9 mouse cellular contexts compared by ENCODE assay signal in the genomic region with DNA sequence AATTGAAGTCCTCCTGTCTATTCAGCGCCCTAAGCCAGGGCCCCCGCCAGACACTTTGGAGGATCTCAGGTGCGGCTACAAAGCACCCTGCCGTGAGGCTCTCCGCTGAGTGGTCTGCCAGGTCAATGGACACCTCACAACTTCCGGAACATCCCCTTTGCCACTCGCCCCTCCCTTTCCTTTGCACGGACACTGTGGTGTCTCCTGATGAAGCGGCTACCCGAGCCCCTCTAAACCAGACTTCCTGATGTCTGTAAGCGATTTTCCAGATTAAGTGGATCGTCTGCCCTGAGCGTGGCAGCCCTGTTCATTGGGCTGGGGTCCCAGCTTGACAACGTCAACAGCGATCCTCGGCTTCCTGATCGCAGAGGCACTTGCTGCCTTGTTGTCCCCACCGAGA. TPM values are rescaled to one million over a fixed set of nuclear protein-coding genes. Genes with fewer than 3 reads are reported as not detected.
A peak's percentile ranks its signal among the peaks of the same experiment; 100 is the strongest.
DNase-seq lines count a peak whose midpoint lies in the region; ATAC-seq and TF ChIP-seq lines count a peak whose summit lies in the region.
"Had no signal": no experiment of that assay in that cellular context is flagged by ENCODE, and none has a peak within 500 bp of the region (broad histone marks: within the 10 kb centered on the region; RNA-seq: fewer than 3 reads in every experiment).

No protein-coding gene starts in this region.

- DNase-seq in lung, postnatal 0 days (ENCODE audit: low spot score): no peak
- no peak for DNase-seq in lung, adult 2 months
- no peak for DNase-seq in urinary bladder, adult 18-20 months (ENCODE audit: low spot score in 2 of 2)
- DNase-seq in cerebellum, adult 8-10 months: no peak
- no peak for DNase-seq in ovary, adult 18-20 months (ENCODE audit: low spot score)
- DNase-seq: thymus, postnatal 14 days had no signal

- WGBS in lung, postnatal 0 days: 8% methylated on average over 18 of the region's 18 CpGs
- WGBS in lung, adult 2 months: 8% methylated on average over 18 of the region's 18 CpGs
- 16% methylated on average over 18 of the region's 18 CpGs for WGBS in forebrain, embryonic 16.5 days
- WGBS in liver, embryonic 15.5 days (ENCODE audit: insufficient replicate concordance): 5% methylated on average over 18 of the region's 18 CpGs
- WGBS in stomach, embryonic 15.5 days: 13% methylated on average over 18 of the region's 18 CpGs

- no peak overlapping the region for H3K4me3 ChIP-seq in lung, postnatal 0 days (ENCODE audit: low read depth, low read length)
- no peak overlapping the region for H3K4me3 ChIP-seq in lung, adult 2 months (replicated peaks; ENCODE audit: extremely low read depth, low read depth, low read length)
- H3K4me3 ChIP-seq in forebrain, embryonic 16.5 days (replicated peaks; ENCODE audit: low read length): no peak overlapping the region
- H3K4me3 ChIP-seq in liver, embryonic 15.5 days (replicated peaks): no peak overlapping the region; the same call in 1 of the 2 replicates
- peak overlapping the region; percentile 12; the same call in 1 of the 2 replicates for H3K4me3 ChIP-seq in stomach, embryonic 15.5 days (replicated peaks)

- no peaks in the 10 kb centered on the region for H3K4me1 ChIP-seq in lung, postnatal 0 days (ENCODE audit: insufficient read depth, low read depth, low read length)
- H3K4me1 ChIP-seq in lung, adult 2 months (ENCODE audit: control insufficient read depth, insufficient read depth, low read length): no peaks in the 10 kb centered on the region
- H3K4me1 ChIP-seq in forebrain, embryonic 16.5 days (replicated peaks; ENCODE audit: control insufficient read depth, insufficient read depth, low read length): peaks cover 24% of the 10 kb centered on the region
- H3K4me1 ChIP-seq in liver, embryonic 15.5 days (replicated peaks): peaks cover 12% of the 10 kb centered on the region
- H3K4me1 ChIP-seq in stomach, embryonic 15.5 days: peaks cover 4% of the 10 kb centered on the region; the same call in 1 of the 2 replicates

- TF ChIP-seq EP300 in lung, postnatal 0 days (IDR thresholded peaks at IDR 0.05): no peak

- H3K27ac ChIP-seq in lung, postnatal 0 days (ENCODE audit: low read length): no peak overlapping the region
- H3K27ac ChIP-seq in forebrain, embryonic 16.5 days (ENCODE audit: low read length): no peak overlapping the region
- H3K27ac ChIP-seq in liver, embryonic 15.5 days (replicated peaks): no peak overlapping the region
- no peak overlapping the region for H3K27ac ChIP-seq in stomach, embryonic 15.5 days

- no peak for TF ChIP-seq POLR2A in lung, adult 2 months (IDR thresholded peaks at IDR 0.05; ENCODE audit: borderline replicate concordance, extremely low read depth, low read depth, low read length)

- no peaks in the 10 kb centered on the region for H3K9me3 ChIP-seq in lung, postnatal 0 days (ENCODE audit: low read length)
- H3K9me3 ChIP-seq in forebrain, embryonic 16.5 days (ENCODE audit: control insufficient read depth, low read length): peaks cover 4% of the 10 kb centered on the region; the same call in 1 of the 2 replicates
- no peaks in the 10 kb centered on the region for H3K9me3 ChIP-seq in liver, embryonic 15.5 days (replicated peaks)
- H3K9me3 ChIP-seq in stomach, embryonic 15.5 days: no peaks in the 10 kb centered on the region

- H3K27me3 ChIP-seq in lung, postnatal 0 days (replicated peaks; ENCODE audit: insufficient read depth, low read length): no peaks in the 10 kb centered on the region
- H3K27me3 ChIP-seq in forebrain, embryonic 16.5 days (replicated peaks; ENCODE audit: control insufficient read depth, insufficient read depth, low read length): no peaks in the 10 kb centered on the region
- H3K27me3 ChIP-seq in liver, embryonic 15.5 days: peaks cover 70% of the 10 kb centered on the region
- H3K27me3 ChIP-seq in stomach, embryonic 15.5 days (replicated peaks): no peaks in the 10 kb centered on the region

- H3K36me3 ChIP-seq in lung, postnatal 0 days (ENCODE audit: insufficient read depth, low read length): no peaks in the 10 kb centered on the region
- no peaks in the 10 kb centered on the region for H3K36me3 ChIP-seq in forebrain, embryonic 16.5 days (ENCODE audit: control insufficient read depth, insufficient read depth)
- no peaks in the 10 kb centered on the region for H3K36me3 ChIP-seq in liver, embryonic 15.5 days (replicated peaks)
- no peaks in the 10 kb centered on the region for H3K36me3 ChIP-seq in stomach, embryonic 15.5 days

- TF ChIP-seq CTCF in lung, postnatal 0 days (IDR thresholded peaks at IDR 0.05): no peak
- TF ChIP-seq CTCF in lung, adult 2 months (IDR thresholded peaks at IDR 0.05; ENCODE audit: insufficient read depth, low read length): no peak

- peak overlapping the region; percentile 39 for H3K4me2 ChIP-seq in lung, postnatal 0 days (replicated peaks; ENCODE audit: low read depth, low read length)
- peak overlapping the region; percentile 22 for H3K4me2 ChIP-seq in forebrain, embryonic 16.5 days (ENCODE audit: low read length)
- H3K4me2 ChIP-seq in liver, embryonic 15.5 days: peak overlapping the region; percentile 40
- H3K4me2 ChIP-seq in stomach, embryonic 15.5 days: peak overlapping the region; percentile 42

- no peak for ATAC-seq in lung, postnatal 0 days
- ATAC-seq in forebrain, embryonic 16.5 days: no peak
- no peak for ATAC-seq in liver, embryonic 15.5 days (ENCODE audit: insufficient read depth)
- ATAC-seq in stomach, embryonic 15.5 days (ENCODE audit: insufficient read depth, low FRiP score, low read depth): no peak

- H3K9ac ChIP-seq in lung, postnatal 0 days (replicated peaks; ENCODE audit: low read depth): no peak overlapping the region
- H3K9ac ChIP-seq in forebrain, embryonic 16.5 days (replicated peaks; ENCODE audit: low read depth, low read length): 0 out of 2 replicates have a peak overlapping the region, but pooled peaks have one; percentile 11
- H3K9ac ChIP-seq in liver, embryonic 15.5 days: no peak overlapping the region
- H3K9ac ChIP-seq in stomach, embryonic 15.5 days: no peak overlapping the region

RNA-seq across cellular contexts. Expression of gene Vrk1, which starts 42.2 kb away (rescaled TPM):
- 23.6 and 26.4 TPM in 2 replicates for polyA plus RNA-seq in lung, postnatal 0 days (2015; fragmentation: Nextera tagmentation; extraction: Ambion mirVana)
- 5.2 and 7.9 TPM in 2 replicates for polyA plus RNA-seq in lung, adult 2 months (2012; rRNA removed)
- 68.3 and 80.2 TPM in 2 replicates for polyA plus RNA-seq in forebrain, embryonic 16.5 days (2015; fragmentation: Nextera tagmentation; extraction: Ambion mirVana)
- polyA plus RNA-seq in liver, embryonic 15.5 days (2015; fragmentation: Nextera tagmentation; extraction: Ambion mirVana): 77.5 and 87.2 TPM in 2 replicates
- 64.3 and 68.9 TPM in 2 replicates for polyA plus RNA-seq in stomach, embryonic 15.5 days (2015; fragmentation: Nextera tagmentation; extraction: Ambion mirVana)
